Mouse (Mus musculus) ES-E14 (cell line): ENCODE measurements around the gene 9930021J03Rik.

Experiments
- CHD2 ChIP-seq: IDR thresholded peaks from 2 replicates; pipeline ENCODE4 v1.6.1; 2014; ENCODE audit warnings: mild to moderate bottlenecking, low read depth, low read length, inconsistent platforms
- HCFC1 ChIP-seq: IDR thresholded peaks from 2 replicates; pipeline ENCODE4 v1.6.1; 2012; ENCODE audit warnings: low read length, inconsistent platforms, borderline replicate concordance; ENCODE audit not compliant: insufficient read depth
- MAFK ChIP-seq: IDR thresholded peaks from 2 replicates; pipeline ENCODE4 v1.6.1; 2014; ENCODE audit warnings: mild to moderate bottlenecking, low read depth, low read length, inconsistent platforms; ENCODE audit not compliant: insufficient read depth
- ZC3H11A ChIP-seq: IDR thresholded peaks from 2 replicates; pipeline ENCODE4 v1.6.1; 2012; ENCODE audit warnings: low read depth, mild to moderate bottlenecking, inconsistent platforms, low read length, borderline replicate concordance
- ZNF384 ChIP-seq: IDR thresholded peaks from 2 replicates; pipeline ENCODE4 v1.6.1; 2012; ENCODE audit warnings: low read depth, low read length, inconsistent platforms

DNA sequence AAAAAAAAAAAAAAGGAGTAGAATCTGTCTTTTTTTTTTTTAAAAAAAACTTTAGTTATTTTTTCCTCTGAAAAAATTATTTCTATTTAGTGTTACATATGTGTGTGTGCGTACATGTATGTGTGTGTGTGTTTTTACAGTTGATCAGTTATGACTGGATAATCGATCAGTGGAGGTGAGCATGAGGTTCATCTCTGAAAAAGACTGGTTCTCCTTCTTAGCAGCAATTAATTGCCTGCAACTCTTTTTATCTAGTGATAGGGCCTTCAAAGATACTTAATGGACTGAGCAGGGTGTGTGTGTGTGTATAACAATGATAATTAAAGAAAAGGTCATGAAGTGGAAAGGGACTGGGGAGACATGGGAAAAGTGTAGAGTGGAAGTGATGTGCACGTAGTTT lies 54.8 kb downstream of the 9930021J03Rik start:
- no peak for TF ChIP-seq HCFC1
- TF ChIP-seq CHD2: no peak
- no peak for TF ChIP-seq ZC3H11A
- no peak for TF ChIP-seq MAFK
- TF ChIP-seq ZNF384: no peak
